Comparison of ENCODE assay signal across 8 mouse cellular contexts in the genomic region with DNA sequence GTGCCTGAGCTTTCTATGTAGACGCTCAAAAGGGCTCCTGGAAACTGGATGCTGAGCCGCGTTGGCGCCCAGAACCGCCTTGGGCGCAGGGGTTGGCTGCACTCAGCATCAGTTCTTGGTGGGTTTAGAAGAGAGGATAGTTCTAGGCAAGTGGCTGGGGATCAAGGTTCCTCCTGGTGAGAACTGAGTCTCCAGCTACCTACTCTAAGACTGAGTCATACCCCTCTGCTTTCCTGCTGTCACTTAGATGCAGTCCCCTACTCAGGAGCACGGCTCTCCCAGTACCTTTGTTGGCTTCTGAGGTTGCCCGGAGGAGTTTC. TPM values are rescaled to one million over a fixed set of nuclear protein-coding genes. Genes with fewer than 3 reads are reported as not detected.
DNase-seq lines count a peak whose midpoint lies in the region; ATAC-seq and TF ChIP-seq lines count a peak whose summit lies in the region.

No protein-coding gene starts in this region.

- TF ChIP-seq POLR2A in olfactory bulb, adult 2 months (IDR thresholded peaks at IDR 0.05; ENCODE audit: insufficient read depth, low read depth, low read length) = no peak
- TF ChIP-seq POLR2A in thymus, adult 2 months (IDR thresholded peaks at IDR 0.05; ENCODE audit: control insufficient read depth, extremely low read depth, insufficient read depth, low read length, poor library complexity) = no peak

- intact Hi-C loops in left cerebral cortex, postnatal 4 days (cut with DNase I) = loop anchor here (5.0 to 10.0 kb wide), 2 partner anchors 113 to 280 kb away; no protein-coding TSS in a partner anchor
- intact Hi-C loops in left cerebral cortex, postnatal 36 days (cut with DNase I) = loop anchor here (10.0 kb wide), 1 partner anchor 927 kb away; no protein-coding TSS in a partner anchor

- H3K9ac ChIP-seq in forebrain, embryonic 12.5 days = peak overlapping the region; percentile 29; the same call in 1 of the 2 replicates
- H3K9ac ChIP-seq in limb, embryonic 13.5 days = peak overlapping the region; percentile 54; the same call in 1 of the 2 replicates

- peak overlapping the region; percentile 57 for H3K4me2 ChIP-seq in forebrain, embryonic 12.5 days
- peak overlapping the region; percentile 76 for H3K4me2 ChIP-seq in limb, embryonic 13.5 days (replicated peaks)

- WGBS in forebrain, embryonic 12.5 days = 3% methylated on average over 8 of the region's 8 CpGs
- WGBS in limb, embryonic 13.5 days = 7% methylated on average over 8 of the region's 8 CpGs
- WGBS in olfactory bulb, adult 2 months = 2% methylated on average over 8 of the region's 8 CpGs
- WGBS in thymus, adult 2 months = 15% methylated on average over 8 of the region's 8 CpGs

- no peak overlapping the region for H3K27ac ChIP-seq in forebrain, embryonic 12.5 days
- H3K27ac ChIP-seq in limb, embryonic 13.5 days = no peak overlapping the region
- no peak overlapping the region for H3K27ac ChIP-seq in olfactory bulb, adult 2 months (ENCODE audit: insufficient read depth, low read depth, low read length)
- H3K27ac ChIP-seq in thymus, adult 2 months (ENCODE audit: control insufficient read depth, insufficient read depth, low read length) = no peak overlapping the region

- H3K4me1 ChIP-seq in forebrain, embryonic 12.5 days = peaks cover 22% of the 10 kb centered on the region
- H3K4me1 ChIP-seq in limb, embryonic 13.5 days = peaks cover 28% of the 10 kb centered on the region
- peaks cover 20% of the 10 kb centered on the region for H3K4me1 ChIP-seq in olfactory bulb, adult 2 months (ENCODE audit: control insufficient read depth, insufficient read depth, low read length)
- no peaks in the 10 kb centered on the region for H3K4me1 ChIP-seq in thymus, adult 2 months (replicated peaks; ENCODE audit: control insufficient read depth, insufficient read depth, low read length)

- no peaks in the 10 kb centered on the region for H3K9me3 ChIP-seq in forebrain, embryonic 12.5 days
- no peaks in the 10 kb centered on the region for H3K9me3 ChIP-seq in limb, embryonic 13.5 days

- no peak for ATAC-seq in forebrain, embryonic 12.5 days (ENCODE audit: low FRiP score)
- no peak; the same call in 1 of the 2 replicates for ATAC-seq in limb, embryonic 13.5 days (ENCODE audit: low FRiP score, low read depth)

- H3K27me3 ChIP-seq in forebrain, embryonic 12.5 days = peaks cover 52% of the 10 kb centered on the region
- peaks cover 56% of the 10 kb centered on the region for H3K27me3 ChIP-seq in limb, embryonic 13.5 days
- H3K27me3 ChIP-seq in thymus, adult 2 months (ENCODE audit: control insufficient read depth, insufficient read depth, low read length) = no peaks in the 10 kb centered on the region; the same call in 1 of the 2 replicates

- peak; percentile 11 for DNase-seq in left cerebral cortex, postnatal 4 days
- DNase-seq in left cerebral cortex, postnatal 36 days (ENCODE audit: low spot score in 2 of 2) = no peak
- DNase-seq in thymus, adult 2 months = no peak
- DNase-seq in cerebellum, postnatal 14 days = no peak
- no peak for DNase-seq in ovary, postnatal 10 days (ENCODE audit: low spot score)

- no peaks in the 10 kb centered on the region for H3K36me3 ChIP-seq in forebrain, embryonic 12.5 days (replicated peaks)
- H3K36me3 ChIP-seq in limb, embryonic 13.5 days = no peaks in the 10 kb centered on the region
- no peaks in the 10 kb centered on the region for H3K36me3 ChIP-seq in thymus, adult 2 months (ENCODE audit: control insufficient read depth, insufficient read depth, low read length)

- no peak for TF ChIP-seq CTCF in olfactory bulb, adult 2 months (IDR thresholded peaks at IDR 0.05; ENCODE audit: insufficient read depth, low read depth, low read length)
- no peak for TF ChIP-seq CTCF in thymus, adult 2 months (IDR thresholded peaks at IDR 0.05; ENCODE audit: borderline replicate concordance, control insufficient read depth, extremely low read depth, insufficient read depth, low read length, poor library complexity)

- peak overlapping the region; percentile 36 for H3K4me3 ChIP-seq in forebrain, embryonic 12.5 days (replicated peaks)
- peak overlapping the region; percentile 46 for H3K4me3 ChIP-seq in limb, embryonic 13.5 days
- peak overlapping the region; percentile 31 for H3K4me3 ChIP-seq in olfactory bulb, adult 2 months (ENCODE audit: insufficient read depth, low read depth, low read length)
- H3K4me3 ChIP-seq in thymus, adult 2 months (ENCODE audit: control insufficient read depth, insufficient read depth, low read length) = no peak overlapping the region

RNA-seq across cellular contexts. Expression of a gene that starts 0.5 kb away (rescaled TPM):
- total RNA-seq in left cerebral cortex, postnatal 4 days (2021) = 1 to 10 TPM; 4.4 to 5.6 TPM
- 1 to 10 TPM; 2.1 to 2.9 TPM for total RNA-seq in left cerebral cortex, postnatal 36 days (2021)
- polyA plus RNA-seq in forebrain, embryonic 12.5 days (2016; fragmentation: Nextera tagmentation; extraction: Ambion mirVana) = 1.9 and 2.5 TPM in 2 replicates
- 1.1 and 1.4 TPM in 2 replicates for polyA plus RNA-seq in limb, embryonic 13.5 days (2015; fragmentation: Nextera tagmentation; extraction: Ambion mirVana)
- not detected in 2 replicates for polyA plus RNA-seq in olfactory bulb, adult 2 months (2012; ENCODE audit: insufficient read depth, insufficient read length, low replicate concordance, missing spikeins)
- 0.03 and 0.05 TPM in 2 replicates for polyA plus RNA-seq in thymus, adult 2 months (2012; rRNA removed)

RNA-seq across cellular contexts. Expression of a gene that starts 27.3 kb away (rescaled TPM):
- total RNA-seq in left cerebral cortex, postnatal 4 days (2021) = 1 to 10 TPM; 5.2 to 6.5 TPM
- under 1 TPM; 0.27 to 0.32 TPM for total RNA-seq in left cerebral cortex, postnatal 36 days (2021)
- 1.7 and 3.2 TPM in 2 replicates for polyA plus RNA-seq in forebrain, embryonic 12.5 days (2016; fragmentation: Nextera tagmentation; extraction: Ambion mirVana)
- 4.8 and 4.9 TPM in 2 replicates for polyA plus RNA-seq in limb, embryonic 13.5 days (2015; fragmentation: Nextera tagmentation; extraction: Ambion mirVana)
- not detected in 2 replicates for polyA plus RNA-seq in olfactory bulb, adult 2 months (2012; ENCODE audit: insufficient read depth, insufficient read length, low replicate concordance, missing spikeins)
- polyA plus RNA-seq in thymus, adult 2 months (2012; rRNA removed) = 0.29 and 0.35 TPM in 2 replicates

RNA-seq across cellular contexts. Expression of a gene that starts 36.8 kb away (rescaled TPM):
- not detected for total RNA-seq in left cerebral cortex, postnatal 4 days (2021)
- total RNA-seq in left cerebral cortex, postnatal 36 days (2021) = not detected
- polyA plus RNA-seq in forebrain, embryonic 12.5 days (2016; fragmentation: Nextera tagmentation; extraction: Ambion mirVana) = 0.13 and 0.17 TPM in 2 replicates
- 0.23 and 0.38 TPM in 2 replicates for polyA plus RNA-seq in limb, embryonic 13.5 days (2015; fragmentation: Nextera tagmentation; extraction: Ambion mirVana)
- polyA plus RNA-seq in olfactory bulb, adult 2 months (2012; ENCODE audit: insufficient read depth, insufficient read length, low replicate concordance, missing spikeins) = not detected in 2 replicates
- 0.05 TPM in 1 of 2 replicates, not detected in the other for polyA plus RNA-seq in thymus, adult 2 months (2012; rRNA removed)

RNA-seq across cellular contexts. Expression of a gene that starts 55.8 kb away (rescaled TPM):
- total RNA-seq in left cerebral cortex, postnatal 4 days (2021) = 1 to 10 TPM; 5.8 to 7.2 TPM
- total RNA-seq in left cerebral cortex, postnatal 36 days (2021) = 1 to 10 TPM; 9.5 to 10.0 TPM
- polyA plus RNA-seq in forebrain, embryonic 12.5 days (2016; fragmentation: Nextera tagmentation; extraction: Ambion mirVana) = 5.5 and 10.0 TPM in 2 replicates
- polyA plus RNA-seq in limb, embryonic 13.5 days (2015; fragmentation: Nextera tagmentation; extraction: Ambion mirVana) = 21.2 and 21.3 TPM in 2 replicates
- not detected in 2 replicates for polyA plus RNA-seq in olfactory bulb, adult 2 months (2012; ENCODE audit: insufficient read depth, insufficient read length, low replicate concordance, missing spikeins)
- 3.1 and 5.6 TPM in 2 replicates for polyA plus RNA-seq in thymus, adult 2 months (2012; rRNA removed)
